Mouse (Mus musculus) hindbrain, embryonic 16.5 days (tissue): ENCODE measurements at regions not wholly inside any gene's neighbourhood (a gene's known extent, or its start where the extent isn't known, plus 50 kb on each side); places are given as distances from the start of the nearest gene placed in this dataset.
A peak's percentile ranks its signal among the peaks of the same experiment; 100 is the strongest.

Experiments used
- ATAC-seq: fragments of 200-750 bp; cut with Nextera tagmentation; 2 replicates; pipeline ENCODE4 v1.8.0; 2017; ENCODE audit warnings: moderate TSS enrichment, moderate library complexity
- H3K27ac ChIP-seq: fragments of 300-500 bp; sonication (generic); 2 replicates; pipeline ENCODE4 v1.5.1; 2014; ENCODE audit warnings: low read depth, mild to moderate bottlenecking, control low read depth, low read length, moderate library complexity
- H3K27me3 ChIP-seq: fragments of 300-500 bp; sonication (generic); replicated peaks from 2 replicates; pipeline ENCODE4 v1.6.1; 2014; ENCODE audit warnings: low read length; ENCODE audit not compliant: control insufficient read depth, insufficient read depth
- H3K36me3 ChIP-seq: fragments of 300-500 bp; sonication (generic); 2 replicates; pipeline ENCODE4 v1.6.1; 2014; ENCODE audit warnings: mild to moderate bottlenecking, low read length, moderate library complexity, mixed read lengths; ENCODE audit not compliant: control insufficient read depth, insufficient read depth
- H3K4me1 ChIP-seq: fragments of 300-500 bp; sonication (generic); 2 replicates; pipeline ENCODE4 v1.6.1; 2014; ENCODE audit warnings: low read depth, low read length; ENCODE audit not compliant: control insufficient read depth, insufficient read depth
- H3K4me2 ChIP-seq: fragments of 300-500 bp; sonication (generic); 2 replicates; pipeline ENCODE4 v1.6.1; 2014; ENCODE audit warnings: mild to moderate bottlenecking, low read length, control low read depth, moderate library complexity
- H3K4me3 ChIP-seq: fragments of 300-500 bp; sonication (generic); 2 replicates; pipeline ENCODE4 v1.5.1; 2014; ENCODE audit warnings: mild to moderate bottlenecking, low read length, control low read depth, moderate library complexity
- H3K9ac ChIP-seq: fragments of 300-500 bp; sonication (generic); 2 replicates; pipeline ENCODE4 v1.6.1; 2014; ENCODE audit warnings: low read depth, mild to moderate bottlenecking, control low read depth, low read length, moderate library complexity
- H3K9me3 ChIP-seq: fragments of 300-500 bp; sonication (generic); 2 replicates; pipeline ENCODE4 v1.6.1; 2014; ENCODE audit warnings: mild to moderate bottlenecking, low read length, moderate library complexity; ENCODE audit not compliant: control insufficient read depth
- WGBS: fragments of 180-500 bp; shearing (Covaris S2); extraction: QIAGEN DNeasy Blood & Tissue Kit; methylation state at CpG from one replicate; pipeline ENCODE4 v1.1.7; 2014; 5-methylcytosine and 5-hydroxymethylcytosine counted together

DNA sequence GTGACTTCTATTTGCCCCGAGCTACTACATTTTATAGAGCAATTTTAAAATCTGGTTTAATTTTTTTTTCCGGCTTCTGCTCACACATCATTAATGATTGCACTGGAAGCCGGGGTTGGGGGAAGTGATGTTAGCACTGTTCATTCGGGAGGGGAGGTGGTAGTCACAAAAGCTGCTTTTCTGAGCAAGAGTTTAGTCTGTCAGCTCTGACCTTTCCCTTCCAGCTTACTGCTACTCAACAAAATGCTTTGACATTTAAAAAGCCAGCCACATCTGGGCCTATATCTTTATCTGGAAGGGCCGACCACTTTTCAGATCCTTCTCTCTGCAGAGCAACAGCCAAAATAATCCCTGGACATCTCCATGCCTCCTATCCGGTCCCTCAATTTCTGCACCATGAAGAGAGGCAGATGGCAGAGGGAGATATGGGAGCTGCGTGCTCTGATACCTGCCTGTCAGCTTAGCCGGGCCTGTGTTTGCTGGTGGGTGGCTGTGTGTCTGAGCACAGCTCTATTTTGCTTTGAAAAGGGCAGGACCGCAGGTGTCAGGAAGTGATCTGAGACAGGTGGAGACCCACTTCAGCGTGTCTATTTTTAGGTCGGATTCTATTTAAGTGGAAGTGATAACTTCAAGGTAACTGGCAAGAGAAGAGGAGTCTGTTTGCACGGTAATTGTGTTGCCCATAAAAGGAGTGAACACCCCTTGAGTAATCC lies 63.1 kb downstream of the Kcnf1 start:
- Histone ChIP-seq H3K4me1 (no peaks in the 10 kb centered on the region), H3K9me3 (no peaks in the 10 kb centered on the region), H3K27ac (peak overlapping the region; percentile 54), H3K36me3 (no peaks in the 10 kb centered on the region), H3K27me3 (no peaks in the 10 kb centered on the region), H3K9ac (no peak overlapping the region), H3K4me2 (no peak overlapping the region), H3K4me3 (no peak overlapping the region)
- ATAC-seq = peak; percentile 62; the same call in 1 of the 2 replicates
- 72% methylated on average over 12 of the region's 12 CpGs for WGBS

GRCm38 (mm10) chr12:17112781-17113464 lies 63.8 kb downstream of the Kcnf1 start:
- no peaks in the 10 kb centered on the region for H3K4me1 ChIP-seq

GRCm38 (mm10) chr12:17106220-17106619 lies 70.5 kb downstream of the Kcnf1 start:
- 79% methylated on average over 1 of the region's 1 CpGs for WGBS
- Histone ChIP-seq H3K36me3 (no peaks in the 10 kb centered on the region), H3K9me3 (no peaks in the 10 kb centered on the region), H3K9ac (no peak overlapping the region), H3K4me2 (no peak overlapping the region), H3K27ac (no peak overlapping the region), H3K27me3 (no peaks in the 10 kb centered on the region), H3K4me1 (no peaks in the 10 kb centered on the region), H3K4me3 (no peak overlapping the region)
- ATAC-seq = no peak

More at GRCm38 (mm10) chr12:17112781-17113464, 63.8 kb downstream of the Kcnf1 start:
- 83% methylated on average over 7 of the region's 7 CpGs for WGBS
- Histone ChIP-seq H3K4me2 (no peak overlapping the region), H3K27ac (no peak overlapping the region; the same call in 1 of the 2 replicates), H3K36me3 (no peaks in the 10 kb centered on the region), H3K4me3 (no peak overlapping the region), H3K9ac (no peak overlapping the region), H3K27me3 (no peaks in the 10 kb centered on the region), H3K9me3 (no peaks in the 10 kb centered on the region)
- ATAC-seq = peak; percentile 51

DNA sequence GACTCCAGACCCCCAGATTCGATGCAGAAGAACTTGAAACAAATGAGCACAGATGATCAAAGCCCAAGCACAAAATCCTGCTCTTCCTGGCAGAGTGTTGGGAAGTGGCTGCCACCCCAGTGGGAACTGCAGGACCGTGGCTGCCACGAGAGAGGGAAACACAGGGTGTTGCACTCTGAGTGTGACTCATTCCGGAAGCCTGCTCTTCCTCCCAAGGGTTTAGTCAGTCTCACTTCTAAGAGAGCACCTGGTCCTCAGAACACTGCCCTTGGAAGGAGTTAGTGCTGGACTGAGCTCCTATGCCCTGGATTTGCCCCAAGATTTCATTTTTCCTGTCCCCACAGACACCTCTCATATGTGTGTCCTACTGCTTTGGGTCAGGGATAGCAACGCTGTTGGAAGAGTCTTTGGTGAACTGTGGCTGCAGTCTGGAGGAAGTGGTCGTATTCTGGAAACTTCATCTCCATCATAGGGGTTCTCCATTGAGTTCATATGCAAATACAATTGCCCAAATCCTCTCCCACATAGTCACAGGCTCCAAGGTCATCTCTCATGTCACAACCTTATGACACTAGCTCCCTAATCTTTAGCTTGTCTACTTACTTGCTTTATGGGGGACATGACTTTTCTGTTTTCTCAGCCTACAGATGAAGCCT lies 71.5 kb downstream of the Kcnf1 start:
- WGBS = 90% methylated on average over 6 of the region's 6 CpGs
- ATAC-seq = no peak
- no peak overlapping the region for H3K4me3 ChIP-seq

GRCm38 (mm10) chr12:17101842-17102241 lies 74.8 kb downstream of the Kcnf1 start:
- H3K4me1 ChIP-seq = peaks cover 3% of the 10 kb centered on the region
- 86% methylated on average over 3 of the region's 3 CpGs for WGBS
- ATAC-seq = no peak

More for the DNA sequence above, 71.5 kb downstream of the Kcnf1 start:
- H3K36me3 ChIP-seq = no peaks in the 10 kb centered on the region
- H3K9me3 ChIP-seq = no peaks in the 10 kb centered on the region
- H3K9ac ChIP-seq = no peak overlapping the region
- no peaks in the 10 kb centered on the region for H3K27me3 ChIP-seq
- no peak overlapping the region for H3K4me2 ChIP-seq
- H3K27ac ChIP-seq = no peak overlapping the region
- no peaks in the 10 kb centered on the region for H3K4me1 ChIP-seq

GRCm38 (mm10) chr12:17097800-17098271 lies 78.9 kb downstream of the Kcnf1 start:
- no peaks in the 10 kb centered on the region for H3K9me3 ChIP-seq
- H3K9ac ChIP-seq = peak overlapping the region; percentile 41; the same call in 1 of the 2 replicates
- H3K27ac ChIP-seq = peak overlapping the region; percentile 51
- WGBS = 38% methylated on average over 15 of the region's 15 CpGs
- H3K27me3 ChIP-seq = no peaks in the 10 kb centered on the region
- peak overlapping the region; percentile 49 for H3K4me2 ChIP-seq
- peaks cover 6% of the 10 kb centered on the region for H3K4me1 ChIP-seq
- H3K36me3 ChIP-seq = no peaks in the 10 kb centered on the region
- peak; percentile 66 for ATAC-seq
- peak overlapping the region; percentile 8; the same call in 1 of the 2 replicates for H3K4me3 ChIP-seq

More at GRCm38 (mm10) chr12:17101842-17102241, 74.8 kb downstream of the Kcnf1 start:
- Histone ChIP-seq H3K9ac (no peak overlapping the region), H3K27me3 (no peaks in the 10 kb centered on the region), H3K4me2 (no peak overlapping the region), H3K9me3 (no peaks in the 10 kb centered on the region), H3K4me3 (no peak overlapping the region), H3K27ac (no peak overlapping the region), H3K36me3 (no peaks in the 10 kb centered on the region)

DNA sequence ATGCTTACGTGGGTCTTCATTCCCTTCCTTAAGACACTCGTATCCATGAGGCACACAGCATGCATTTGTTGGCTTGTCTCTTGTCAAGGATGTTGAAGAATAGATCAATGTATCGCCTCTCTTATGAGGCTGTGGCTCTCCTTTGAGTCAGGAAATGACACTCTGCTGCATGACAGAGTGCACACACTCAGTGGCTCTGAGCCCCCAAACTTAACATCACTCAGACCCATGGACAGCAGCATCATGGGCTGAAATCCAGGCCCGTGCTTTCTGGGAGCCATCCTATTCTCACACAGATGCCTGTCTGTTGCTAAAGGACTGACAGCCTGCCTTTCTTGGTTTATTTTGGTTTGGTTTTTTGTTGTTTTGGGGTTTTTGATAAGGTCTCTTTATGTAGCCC lies 81.9 kb downstream of the Kcnf1 start:
- no peaks in the 10 kb centered on the region for H3K36me3 ChIP-seq
- no peak overlapping the region for H3K4me3 ChIP-seq
- ATAC-seq = no peak
- H3K27me3 ChIP-seq = no peaks in the 10 kb centered on the region
- 91% methylated on average over 4 of the region's 4 CpGs for WGBS
- H3K9me3 ChIP-seq = no peaks in the 10 kb centered on the region
- no peak overlapping the region for H3K27ac ChIP-seq
- no peak overlapping the region for H3K9ac ChIP-seq
- H3K4me1 ChIP-seq = peaks cover 11% of the 10 kb centered on the region
- H3K4me2 ChIP-seq = no peak overlapping the region

DNA sequence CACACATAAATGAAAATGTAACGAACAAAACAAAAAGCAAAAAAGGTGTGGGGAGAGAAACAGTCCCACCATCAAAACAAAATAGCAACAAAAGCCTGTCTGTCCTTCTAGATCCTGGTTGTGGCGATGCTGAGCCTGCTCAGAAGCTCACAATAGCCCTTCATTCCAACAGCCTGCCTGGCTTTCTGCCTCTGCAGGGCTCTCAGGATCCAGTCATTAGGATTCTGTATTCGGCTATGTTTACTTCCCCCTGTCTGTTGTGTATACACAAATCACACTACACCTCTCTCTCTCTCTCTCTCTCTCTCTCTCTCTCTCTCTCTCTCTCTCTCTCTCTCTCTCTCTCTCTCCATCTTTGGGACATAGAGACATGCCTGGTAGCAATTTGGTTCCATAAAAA lies 82.2 kb upstream of the 2410004P03Rik start:
- H3K27ac ChIP-seq = no peak overlapping the region
- WGBS = 38% methylated on average over 3 of the region's 3 CpGs
- no peak for ATAC-seq
- no peak overlapping the region for H3K9ac ChIP-seq
- H3K36me3 ChIP-seq = no peaks in the 10 kb centered on the region
- no peak overlapping the region for H3K4me2 ChIP-seq
- no peak overlapping the region for H3K4me3 ChIP-seq
- H3K9me3 ChIP-seq = no peaks in the 10 kb centered on the region
- H3K27me3 ChIP-seq = no peaks in the 10 kb centered on the region
- peaks cover 17% of the 10 kb centered on the region for H3K4me1 ChIP-seq

DNA sequence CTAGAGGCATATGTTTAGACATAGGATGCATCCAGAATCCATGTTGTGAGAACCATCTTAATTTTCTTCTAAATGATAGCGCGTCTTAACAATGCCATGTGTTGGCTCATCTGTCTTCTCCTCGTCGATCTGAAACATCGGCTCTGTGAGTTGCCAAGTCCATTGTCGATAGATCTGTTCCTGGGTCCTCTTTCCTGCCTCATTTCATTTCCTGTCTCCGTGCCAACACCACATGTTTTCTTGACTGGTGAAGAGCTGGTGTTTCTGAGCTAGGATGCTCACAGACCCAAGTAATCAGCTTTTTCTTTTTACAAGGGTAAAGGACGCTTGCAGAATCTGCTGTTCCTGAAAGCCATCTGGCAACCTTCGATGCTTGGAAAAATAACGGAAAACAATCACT lies 79.5 kb upstream of the 2410004P03Rik start:
- Histone ChIP-seq H3K9ac (no peak overlapping the region), H3K27ac (no peak overlapping the region), H3K36me3 (no peaks in the 10 kb centered on the region), H3K4me3 (no peak overlapping the region), H3K4me2 (no peak overlapping the region), H3K4me1 (peaks cover 14% of the 10 kb centered on the region), H3K27me3 (no peaks in the 10 kb centered on the region), H3K9me3 (no peaks in the 10 kb centered on the region)
- no peak for ATAC-seq
- 48% methylated on average over 10 of the region's 10 CpGs for WGBS
